Mouse (Mus musculus) heart, adult 11 months (tissue): Measurements from ENCODE around the gene Mblac1.
"Not testable (repeated sequence)": the region's sequence is repeated elsewhere in the genome, so short reads cannot be mapped to it uniquely, and the experiment has no call there.

ENCODE experiments used
- DNase-seq: peaks from one replicate; pipeline ENCODE4 v3.0.0; 2022

The Mblac1 gene

GRCm38 (mm10) chr5:138193771-138194727 is at the start of gene Mblac1:
Mblac1 (plus strand) TSS chr5:138194314.
- peak; percentile 98 for DNase-seq

- DNase-seq = no peak
These were observed 39.7 kb upstream of the Mblac1 start for GRCm38 (mm10) chr5:138154390-138154789.

GRCm38 (mm10) chr5:138155443-138155976 is 38.6 kb upstream of the Mblac1 start, which contains the start of gene Zfp113:
Zfp113 (minus strand) TSS chr5:138155744.
- peak; percentile 99 for DNase-seq

GRCm38 (mm10) chr5:138160224-138160762 is 33.8 kb upstream of the Mblac1 start:
- DNase-seq = peak; percentile 85

- peak; percentile 99 for DNase-seq
These were observed 33.1 kb upstream of the Mblac1 start, which contains the start of gene Cops6 for GRCm38 (mm10) chr5:138160842-138161665. Cops6 (plus strand) TSS chr5:138161071.

GRCm38 (mm10) chr5:138163046-138163445 is 31.1 kb upstream of the Mblac1 start:
- peak; percentile 84 for DNase-seq

DNA sequence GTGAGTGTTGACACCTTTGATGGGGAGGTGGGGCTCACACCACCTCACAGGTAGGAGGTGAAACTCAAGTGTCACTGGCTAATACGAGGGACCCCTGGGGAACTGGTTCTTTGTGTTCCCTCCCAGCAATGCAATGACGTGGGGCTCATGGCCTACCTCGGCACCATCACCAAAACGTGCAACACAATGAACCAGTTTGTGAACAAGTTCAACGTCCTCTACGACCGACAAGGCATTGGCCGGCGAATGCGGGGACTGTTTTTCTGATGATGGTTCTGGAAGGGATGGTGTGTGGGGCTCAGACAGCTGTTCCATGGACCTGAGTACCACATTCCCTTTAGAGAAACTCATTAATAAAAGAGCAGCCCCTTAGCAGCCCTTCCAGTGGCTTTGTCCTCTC is 30.5 kb upstream of the Mblac1 start:
- peak; percentile 79 for DNase-seq

DNA sequence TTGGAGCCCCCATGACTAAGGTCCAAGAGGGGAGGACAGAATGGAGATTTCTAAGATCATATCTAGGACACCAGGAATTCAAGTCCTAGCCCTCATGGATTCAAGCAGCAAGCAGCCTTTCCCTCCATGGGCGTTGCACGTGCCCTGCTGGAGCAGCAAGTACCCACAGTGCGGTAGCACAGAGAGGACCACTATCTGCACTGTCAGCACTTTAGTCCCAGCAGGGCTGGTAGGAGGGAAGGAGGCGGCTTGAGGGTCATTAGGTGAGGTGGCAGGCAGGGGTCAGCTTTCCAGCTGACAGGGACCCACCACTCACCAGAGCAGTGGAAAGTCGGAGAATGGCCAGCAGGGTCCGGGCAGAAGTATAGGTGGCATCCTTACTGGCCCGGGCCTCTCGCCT is 28.5 kb upstream of the Mblac1 start:
- DNase-seq = no peak

DNA sequence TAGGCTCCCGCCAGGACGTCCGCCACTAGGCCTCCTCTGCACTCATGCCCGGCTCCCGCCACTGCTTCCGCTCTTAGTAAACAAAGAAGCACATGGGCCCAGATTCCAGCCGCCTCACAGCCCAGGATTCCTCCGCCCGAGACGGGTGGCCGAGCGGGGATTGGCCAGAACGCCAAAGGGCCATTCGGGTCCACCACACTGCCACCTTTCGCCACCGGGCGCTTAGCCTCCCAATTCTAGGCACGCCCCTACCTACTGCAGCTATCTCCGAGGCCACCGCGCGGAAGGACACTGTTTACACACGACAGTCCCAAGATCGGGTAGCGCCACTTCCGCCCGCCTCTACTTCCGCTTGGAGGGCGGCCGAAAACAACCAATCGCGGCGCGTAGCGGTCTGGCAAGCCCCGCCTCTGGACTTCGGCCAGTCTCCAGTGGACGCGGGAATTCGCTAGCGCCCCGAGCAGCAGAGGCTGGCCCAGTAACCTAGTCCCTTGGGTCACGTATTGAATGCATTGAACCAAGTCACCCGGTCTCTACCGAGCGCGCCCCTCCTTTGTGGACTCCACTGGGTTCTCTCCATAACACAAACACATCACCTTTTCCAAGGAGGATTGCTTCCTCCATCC is 23.1 kb upstream of the Mblac1 start:
- DNase-seq = peak; percentile 100

GRCm38 (mm10) chr5:138171695-138172491 is 22.2 kb upstream of the Mblac1 start, which contains the start of the genes Ap4m1 and Mcm7:
Ap4m1 (plus strand) TSS chr5:138172002.
Mcm7 (minus strand) TSS chr5:138172422.
- peak; percentile 100 for DNase-seq

DNA sequence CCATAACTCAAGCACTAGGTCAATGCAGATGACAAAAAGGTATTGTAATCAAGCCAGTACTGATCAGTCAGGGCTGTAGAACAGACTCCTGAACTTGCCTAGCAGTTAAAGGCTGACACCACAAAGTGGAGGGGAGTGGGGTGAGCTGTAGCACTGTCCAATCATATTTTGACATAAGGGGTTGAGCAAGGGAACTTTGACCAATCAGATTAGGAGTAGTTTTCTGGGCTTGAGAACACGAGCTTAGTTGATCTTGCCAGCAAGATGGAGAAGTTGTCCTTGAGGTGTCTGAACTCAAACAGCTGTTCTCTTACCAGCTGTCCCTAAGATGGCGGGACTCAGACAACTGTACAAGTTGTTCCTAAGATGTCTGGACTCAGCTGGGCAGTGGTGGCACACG is 20.9 kb upstream of the Mblac1 start:
- no peak for DNase-seq

DNA sequence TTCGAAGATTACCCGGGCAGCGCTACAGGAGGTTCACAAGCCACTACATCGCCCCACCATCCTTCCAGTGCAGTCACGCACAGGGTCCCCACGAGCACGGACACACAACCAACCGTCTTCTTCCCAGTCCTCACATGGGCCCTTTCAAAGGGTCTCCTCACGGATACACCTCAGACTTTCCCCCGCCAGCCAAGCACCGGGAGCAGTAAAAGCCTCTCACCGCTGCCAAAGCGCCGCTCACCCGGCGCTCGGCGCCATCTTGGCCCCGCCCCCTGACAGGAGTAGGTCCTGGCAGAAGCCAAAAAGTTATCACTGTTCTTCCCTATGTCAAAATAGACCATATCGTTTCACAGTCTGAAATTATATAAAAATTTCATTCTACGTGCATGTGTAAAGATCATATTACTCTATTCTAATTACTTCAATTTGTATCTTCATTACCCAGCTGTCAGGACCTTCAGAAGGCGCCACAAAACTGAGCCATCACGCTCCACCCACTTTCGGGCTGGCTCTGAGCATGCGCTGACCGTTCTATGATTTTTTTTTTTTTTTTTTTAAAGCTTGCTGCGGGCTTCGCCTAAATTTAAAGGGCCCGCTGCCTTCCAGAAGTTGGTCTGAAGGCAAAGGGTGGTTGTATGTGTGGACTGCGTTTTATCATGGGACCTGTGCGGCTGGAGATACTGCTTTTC is 7.0 kb upstream of the Mblac1 start, which contains the start of the genes Taf6 and Cnpy4:
Taf6 (minus strand) TSS at position 502 of the 689 bp plus-strand sequence.
Cnpy4 (plus strand) TSS at position 536 of the 689 bp plus-strand sequence.
- peak; percentile 99 for DNase-seq

- peak; percentile 98 for DNase-seq
These were observed 6.3 kb upstream of the Mblac1 start for GRCm38 (mm10) chr5:138187661-138188306.

DNA sequence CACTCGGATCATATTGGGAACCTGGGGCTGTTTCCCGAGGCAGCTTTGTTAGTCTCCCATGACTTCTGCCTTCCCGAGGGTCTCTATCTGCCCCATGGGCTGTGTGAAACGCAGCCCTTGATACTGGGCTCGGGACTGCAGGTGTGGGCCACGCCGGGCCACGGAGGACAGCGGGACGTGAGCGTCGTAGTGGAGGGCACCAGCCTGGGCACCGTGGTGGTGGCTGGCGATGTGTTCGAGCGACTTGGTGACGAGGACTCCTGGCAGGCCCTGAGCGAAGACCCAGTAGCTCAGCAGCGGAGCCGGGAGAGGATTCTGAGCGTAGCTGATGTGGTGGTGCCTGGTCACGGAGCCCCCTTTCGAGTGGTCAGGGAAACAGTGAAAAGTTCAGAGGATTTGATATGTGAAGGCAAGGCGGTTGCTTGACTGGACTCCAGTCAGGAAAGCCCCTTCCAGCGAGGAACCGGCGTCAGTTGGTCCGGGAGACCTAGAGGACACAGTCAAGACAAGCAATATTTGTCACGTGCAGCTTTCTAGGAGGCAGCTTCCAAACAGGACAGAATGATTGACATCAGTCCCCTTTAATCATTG is 736 bp downstream of the Mblac1 start:
- no peak for DNase-seq

- peak; percentile 82 for DNase-seq
These were observed 1.3 kb downstream of the Mblac1 start for GRCm38 (mm10) chr5:138195463-138195862.

DNA sequence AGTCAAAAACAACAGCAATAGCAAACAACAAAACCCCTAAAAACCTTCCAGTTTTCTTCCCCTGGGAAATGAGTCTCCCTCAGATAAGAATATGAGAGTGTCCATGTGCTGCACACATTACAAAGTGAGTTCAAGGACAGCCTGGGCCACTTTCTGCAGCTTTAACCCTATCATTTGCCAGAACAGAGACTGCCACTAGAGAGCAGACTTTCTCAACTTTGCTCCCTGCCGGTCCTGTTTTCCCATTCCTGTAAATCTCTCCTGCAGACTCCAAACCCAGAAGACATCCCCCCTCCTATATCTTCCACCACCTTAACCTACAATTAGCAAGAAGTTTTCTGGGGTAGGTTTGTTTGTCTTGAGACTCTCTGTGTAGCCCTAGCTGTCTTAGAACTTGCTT is 5.5 kb downstream of the Mblac1 start:
- DNase-seq = peak; percentile 68

GRCm38 (mm10) chr5:138202086-138202485 is 8.0 kb downstream of the Mblac1 start:
- DNase-seq = no peak

- peak; percentile 93 for DNase-seq
These were observed 13.1 kb downstream of the Mblac1 start for GRCm38 (mm10) chr5:138207253-138207652.

DNA sequence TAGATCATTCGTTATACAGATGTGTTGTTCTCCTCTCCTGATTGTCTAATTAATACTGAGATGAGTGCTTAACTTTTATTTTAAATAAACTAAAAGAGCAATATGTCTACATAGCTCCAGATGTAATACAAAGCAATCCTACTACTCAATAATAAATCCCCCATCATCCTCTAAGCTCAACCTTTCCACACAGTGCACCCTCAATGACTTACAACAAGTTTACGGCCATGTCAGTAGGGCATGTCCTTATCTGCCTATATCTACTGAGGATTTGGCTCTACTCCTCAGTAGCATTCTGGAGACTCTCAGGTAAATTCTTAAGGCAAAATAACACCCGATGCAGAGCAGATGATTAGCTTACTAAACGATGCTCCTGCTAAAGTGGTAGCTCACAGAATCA is 13.8 kb downstream of the Mblac1 start:
- no peak for DNase-seq

- DNase-seq = not testable (repeated sequence)
These were observed 22.5 kb downstream of the Mblac1 start for GRCm38 (mm10) chr5:138216632-138217031.
